Mouse (Mus musculus) brain, embryonic 18.5 days (tissue): ENCODE measurements around the gene Gpr4.

Experiments used
- DNase-seq: peaks from one replicate; pipeline ENCODE4 v3.0.0-alpha.2; 2012; ENCODE audit warnings: low read depth, low spot score

The Gpr4 gene

GRCm38 (mm10) chr7:19227883-19228792, 15.8 kb downstream of the Gpr4 start, which contains the start of gene Opa3:
TSS of gene Opa3 (plus strand) at chr7:19228334.
- DNase-seq = peak; percentile 99

DNA sequence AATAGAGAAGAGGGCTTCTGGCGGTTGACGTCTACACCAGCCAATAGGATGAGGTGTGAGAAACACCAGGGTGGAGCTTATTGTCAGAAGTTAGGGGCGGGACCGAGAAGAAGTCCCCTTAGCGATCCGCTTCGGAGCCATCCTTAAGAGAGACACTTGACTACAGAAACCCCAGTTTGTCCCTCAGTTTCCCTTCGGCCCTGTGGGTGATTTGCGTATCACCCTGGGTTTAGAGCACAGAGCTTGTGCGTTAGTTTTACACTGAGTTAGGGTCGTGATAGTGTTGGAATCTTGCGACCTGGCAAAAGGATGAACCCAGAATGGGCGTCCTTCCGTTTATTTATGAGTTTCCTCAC, 16.4 kb downstream of the Gpr4 start:
- no peak for DNase-seq

- DNase-seq = no peak
These were observed 17.1 kb downstream of the Gpr4 start for GRCm38 (mm10) chr7:19229404-19229803.

GRCm38 (mm10) chr7:19230041-19230580, 17.8 kb downstream of the Gpr4 start:
- no peak for DNase-seq

- no peak for DNase-seq
These were observed 18.6 kb downstream of the Gpr4 start for GRCm38 (mm10) chr7:19230899-19231298.

DNA sequence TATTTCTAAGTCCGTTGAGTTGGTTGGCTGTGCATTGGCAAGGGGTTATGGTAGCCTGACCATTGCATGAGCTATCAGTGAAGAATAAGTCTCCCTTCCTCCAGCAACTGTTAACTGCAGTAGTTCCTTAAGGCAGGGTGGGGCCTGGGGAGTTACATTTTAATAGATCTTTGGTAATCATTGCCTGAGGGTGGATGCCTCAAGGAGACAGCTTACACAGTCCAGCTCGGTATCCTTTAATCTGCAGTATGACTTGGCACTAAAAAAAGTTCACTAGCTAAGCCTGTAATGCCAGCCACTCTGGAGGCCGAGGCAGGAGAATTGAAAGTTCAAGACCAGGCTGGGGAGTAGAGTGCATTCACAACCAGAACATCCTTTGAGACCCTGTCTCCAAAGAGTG, 19.5 kb downstream of the Gpr4 start:
- no peak for DNase-seq

- DNase-seq = no peak
These were observed 22.3 kb downstream of the Gpr4 start for GRCm38 (mm10) chr7:19234652-19235051.

DNA sequence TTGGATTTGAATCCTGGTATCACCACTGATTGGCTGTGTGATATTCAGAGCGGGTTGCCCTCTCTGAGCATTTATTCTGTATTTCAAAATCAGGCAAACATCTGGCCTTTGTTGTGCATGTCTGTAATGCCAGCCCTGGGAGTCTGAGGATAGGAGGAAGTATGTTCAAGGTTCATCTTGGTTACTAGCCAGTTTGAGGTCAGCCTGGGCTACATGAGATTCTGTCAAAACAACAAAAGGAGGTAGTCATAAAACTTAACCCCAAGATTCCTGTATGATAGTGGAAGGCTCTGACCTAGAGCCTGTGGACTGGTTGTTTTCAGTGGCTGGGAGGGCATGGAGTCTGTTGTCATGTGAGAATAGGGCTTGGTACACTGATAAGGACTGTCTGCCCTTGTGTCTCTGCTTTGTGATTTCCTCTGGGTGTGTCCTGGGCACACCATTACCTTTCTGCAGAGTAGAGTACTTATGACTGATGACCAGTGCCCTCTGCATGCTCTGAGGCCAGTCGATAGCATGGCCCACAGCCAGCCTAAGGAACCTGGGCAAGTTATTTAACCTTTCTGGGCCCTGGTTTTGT, 22.8 kb downstream of the Gpr4 start:
- no peak for DNase-seq

DNA sequence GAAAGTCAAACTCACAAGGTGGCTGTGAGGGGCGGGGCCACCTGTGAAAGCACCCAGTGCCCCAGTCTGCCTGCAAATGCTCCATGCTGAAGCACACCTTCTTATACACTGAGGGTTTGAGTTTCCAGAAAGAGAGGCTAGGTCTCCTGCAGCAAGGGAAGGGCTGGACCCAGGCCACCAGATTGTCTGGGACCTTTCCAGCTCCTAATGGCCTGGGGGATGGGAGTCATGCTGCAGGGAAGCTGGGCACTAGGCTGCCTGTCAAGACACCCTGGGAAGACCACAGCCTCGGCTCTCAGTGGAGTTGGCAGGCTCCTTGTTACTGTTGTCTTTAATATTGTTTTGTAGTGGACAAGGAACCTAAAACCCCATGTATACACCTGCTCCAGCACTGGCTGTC, 24.1 kb downstream of the Gpr4 start:
- no peak for DNase-seq

DNA sequence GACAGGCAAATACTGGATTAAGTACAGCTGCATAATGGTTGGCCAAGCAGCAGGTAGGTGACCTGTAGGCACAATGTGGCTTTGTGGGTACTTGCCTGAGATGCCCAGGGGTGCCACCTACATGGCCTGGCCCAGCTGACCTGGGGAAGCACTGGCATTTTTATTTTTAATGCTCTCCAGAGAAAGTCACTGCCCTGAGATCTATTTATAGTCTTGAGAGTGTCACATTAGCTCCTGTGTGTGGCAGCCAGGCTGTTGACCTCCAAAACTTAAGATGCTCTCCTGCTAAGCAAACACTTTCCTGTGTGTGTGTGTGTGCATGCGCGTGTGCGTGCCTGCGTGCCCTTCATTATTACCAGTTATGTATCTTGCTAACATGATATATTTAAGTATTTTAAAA, 26.0 kb downstream of the Gpr4 start:
- DNase-seq = no peak

GRCm38 (mm10) chr7:19239423-19239822, 27.1 kb downstream of the Gpr4 start:
- peak; percentile 56 for DNase-seq

DNA sequence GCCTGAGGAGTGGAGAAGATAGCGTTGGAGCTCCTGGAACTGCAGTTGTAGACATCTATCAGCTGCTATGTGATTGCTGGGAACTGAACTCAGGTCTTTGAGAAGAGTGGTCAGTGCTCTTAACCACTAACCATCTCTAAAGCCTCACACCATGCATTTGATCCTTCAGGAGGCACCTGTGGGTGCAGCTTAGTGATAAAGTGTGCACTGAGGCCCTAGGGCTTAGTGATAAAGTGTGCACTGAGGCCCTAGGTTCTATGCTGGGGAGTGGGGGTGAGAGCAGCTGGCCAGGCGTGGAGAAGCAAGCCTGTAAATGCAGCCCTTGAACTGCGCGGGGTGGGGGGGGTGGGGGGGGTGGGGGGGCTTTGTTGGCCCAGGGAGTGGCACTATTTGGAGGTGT, 27.6 kb downstream of the Gpr4 start:
- no peak for DNase-seq

DNA sequence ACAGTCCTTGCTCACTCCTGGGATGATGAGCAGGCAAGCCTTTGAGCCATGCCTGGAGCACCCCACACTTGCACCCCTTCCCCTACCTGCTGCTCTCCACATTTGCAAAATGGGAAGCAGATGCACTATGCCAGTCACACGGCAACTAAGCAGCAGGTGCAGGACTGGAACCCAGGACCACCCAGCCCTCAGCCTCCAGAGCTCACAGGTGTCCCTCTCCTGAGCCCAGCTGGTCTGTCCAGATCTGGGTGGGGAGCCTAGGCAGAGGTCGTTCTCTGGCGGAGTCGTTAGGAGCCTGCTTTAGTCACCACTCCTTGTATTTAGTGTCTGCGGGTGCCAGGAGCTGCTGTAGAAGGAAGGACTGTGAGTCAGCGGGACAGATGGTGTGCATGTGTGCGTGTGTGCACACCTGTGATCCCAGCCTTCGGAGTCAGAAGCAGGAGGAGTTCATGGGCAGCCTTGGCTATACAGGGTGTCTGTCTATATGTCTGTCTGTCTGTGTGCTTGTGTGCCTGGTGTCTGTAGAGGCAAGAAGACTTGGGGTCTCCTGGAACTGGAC, 28.6 kb downstream of the Gpr4 start:
- no peak for DNase-seq

GRCm38 (mm10) chr7:19242005-19242404, 29.7 kb downstream of the Gpr4 start:
- no peak for DNase-seq

GRCm38 (mm10) chr7:19243858-19244257, 31.5 kb downstream of the Gpr4 start:
- DNase-seq = no peak

DNA sequence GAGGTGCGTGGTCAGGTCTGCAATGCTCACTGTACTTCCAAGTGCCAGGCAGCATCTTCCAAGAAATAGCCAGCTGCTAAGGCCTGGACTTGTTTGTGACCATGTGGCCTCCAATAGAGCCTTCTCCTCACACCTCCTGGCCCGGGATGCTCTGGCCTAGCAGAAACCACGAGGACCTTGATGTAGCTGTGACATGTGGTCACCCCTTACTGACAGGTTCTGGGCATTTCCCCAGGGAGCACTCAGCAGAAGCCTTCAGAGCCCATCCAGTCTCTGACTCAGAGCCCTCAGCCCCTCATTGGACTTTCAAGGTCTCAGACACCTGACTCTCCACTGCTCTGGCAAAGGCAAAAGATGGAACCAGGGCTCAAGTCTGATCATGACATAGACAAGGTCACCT, 32.7 kb downstream of the Gpr4 start:
- no peak for DNase-seq

GRCm38 (mm10) chr7:19246855-19247254, 34.5 kb downstream of the Gpr4 start:
- no peak for DNase-seq

DNA sequence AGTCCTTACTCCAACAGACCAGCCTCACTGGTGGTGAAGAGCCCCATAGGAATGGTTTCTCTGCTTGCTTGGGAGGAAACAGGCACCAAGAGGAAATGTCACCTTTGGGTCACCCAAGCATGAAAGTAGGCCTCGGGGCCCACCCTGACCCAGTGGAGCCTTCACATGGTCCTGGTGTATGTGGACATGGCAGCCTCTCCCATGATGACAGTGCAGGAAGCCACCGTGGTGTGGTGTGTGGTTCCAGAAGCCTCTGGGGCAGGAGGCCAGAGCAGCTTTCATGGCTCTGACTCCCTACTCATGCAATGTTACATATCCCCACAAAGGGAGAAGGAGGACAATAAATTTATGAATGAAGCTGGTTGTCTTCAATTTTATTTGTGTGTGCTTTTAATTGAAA, 35.2 kb downstream of the Gpr4 start:
- DNase-seq = no peak

DNA sequence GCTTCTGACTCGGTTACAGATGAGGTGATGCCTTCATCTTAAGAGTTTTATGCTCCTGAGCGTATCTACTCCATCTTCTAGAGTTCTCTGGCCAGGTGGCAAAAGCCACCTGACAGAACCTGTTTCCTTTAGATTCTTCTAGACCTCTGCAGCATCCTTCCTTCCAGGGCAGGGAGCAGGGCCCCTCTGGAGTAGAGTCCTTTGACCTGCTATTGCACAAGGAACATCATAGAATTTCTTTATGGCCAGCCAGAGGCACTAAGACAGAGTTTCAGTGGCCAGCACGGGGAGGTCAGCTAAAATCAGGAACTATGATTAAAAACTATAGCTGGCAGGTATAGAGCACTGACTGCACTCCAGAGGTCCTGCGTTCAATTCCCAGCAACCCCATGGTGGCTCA, 39.7 kb downstream of the Gpr4 start:
- DNase-seq = no peak

DNA sequence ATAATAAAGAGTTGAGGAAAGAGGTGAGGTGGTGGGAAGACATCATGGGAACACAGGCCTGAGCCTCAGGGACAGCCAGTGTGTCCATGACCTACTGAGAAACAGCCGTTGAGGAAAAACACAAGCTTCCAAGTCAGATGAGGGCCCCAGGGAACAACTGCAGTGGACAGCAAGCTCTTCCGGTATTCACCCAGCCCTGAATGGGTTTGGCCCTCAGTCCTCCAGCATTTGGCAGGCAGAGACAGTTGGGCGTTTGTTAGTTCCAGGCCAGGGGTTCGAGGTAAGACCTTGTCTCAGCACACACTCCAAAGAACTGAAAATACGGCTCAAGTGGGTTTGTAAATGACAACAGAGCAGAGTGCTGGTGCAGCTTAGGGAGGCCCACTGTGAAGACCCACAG, 41.1 kb downstream of the Gpr4 start:
- no peak for DNase-seq

- DNase-seq = no peak
These were observed 43.1 kb downstream of the Gpr4 start for GRCm38 (mm10) chr7:19255395-19255794.

DNA sequence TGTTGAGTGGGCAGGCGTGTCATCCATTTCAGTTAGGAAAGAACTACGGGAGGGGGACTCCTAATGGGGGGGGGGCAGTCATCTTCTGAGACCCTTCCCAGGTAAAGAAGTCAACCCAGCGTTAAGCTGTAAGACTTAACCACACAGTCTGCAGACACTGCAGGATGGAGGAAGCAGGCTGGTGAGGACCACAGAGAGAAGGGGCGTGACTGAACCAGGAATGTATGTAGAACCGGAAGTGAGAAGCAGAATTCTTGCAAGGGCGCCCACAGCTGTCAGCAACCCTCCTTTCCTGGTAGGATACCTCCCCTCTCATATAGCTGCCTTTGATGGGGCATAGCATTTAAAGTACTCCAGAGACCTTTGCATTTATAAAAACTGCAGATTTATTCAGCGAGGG, 44.2 kb downstream of the Gpr4 start:
- DNase-seq = no peak
